Mouse (Mus musculus) layer of hippocampus, adult 9-11 months (tissue): ENCODE measurements around the gene Stxbp3.
"Not testable (repeated sequence)": the region's sequence is repeated elsewhere in the genome, so short reads cannot be mapped to it uniquely, and the experiment has no call there.

Source experiments
- DNase-seq: peaks from one replicate; pipeline ENCODE4 v3.0.0; 2022

Gene Stxbp3

GRCm38 (mm10) chr3:108856386-108857123 lies 16.2 kb upstream of the Stxbp3 start:
- no peak for DNase-seq

GRCm38 (mm10) chr3:108855864-108856263 lies 15.5 kb upstream of the Stxbp3 start:
- DNase-seq, result no peak

- DNase-seq, result peak; percentile 95
These were observed 15.0 kb upstream of the Stxbp3 start for GRCm38 (mm10) chr3:108855371-108855770.

- DNase-seq, result no peak
These were observed 12.9 kb upstream of the Stxbp3 start for GRCm38 (mm10) chr3:108853266-108853665.

GRCm38 (mm10) chr3:108851996-108852697 lies 11.8 kb upstream of the Stxbp3 start:
- peak; percentile 47 for DNase-seq

- DNase-seq, result no peak
These were observed 11.2 kb upstream of the Stxbp3 start for GRCm38 (mm10) chr3:108851554-108851953.

- no peak for DNase-seq
These were observed 10.7 kb upstream of the Stxbp3 start for GRCm38 (mm10) chr3:108851075-108851474.

GRCm38 (mm10) chr3:108850506-108850905 lies 10.2 kb upstream of the Stxbp3 start:
- DNase-seq, result no peak

GRCm38 (mm10) chr3:108846616-108847015 lies 6.3 kb upstream of the Stxbp3 start:
- no peak for DNase-seq

GRCm38 (mm10) chr3:108844521-108844920 lies 4.2 kb upstream of the Stxbp3 start:
- no peak for DNase-seq

- no peak for DNase-seq
These were observed 3.7 kb upstream of the Stxbp3 start for GRCm38 (mm10) chr3:108844026-108844425.

- DNase-seq, result no peak
These were observed 359 bp upstream of the Stxbp3 start for GRCm38 (mm10) chr3:108840716-108841054.

GRCm38 (mm10) chr3:108839647-108839999 lies 703 bp downstream of the Stxbp3 start:
- DNase-seq, result no peak

- no peak for DNase-seq
These were observed 1.3 kb downstream of the Stxbp3 start for GRCm38 (mm10) chr3:108838980-108839379.

- DNase-seq, result no peak
These were observed 3.4 kb downstream of the Stxbp3 start for GRCm38 (mm10) chr3:108836931-108837330.

- not testable (repeated sequence) for DNase-seq
These were observed 6.6 kb downstream of the Stxbp3 start for GRCm38 (mm10) chr3:108833717-108834116.

- DNase-seq, result no peak
These were observed 8.6 kb downstream of the Stxbp3 start for GRCm38 (mm10) chr3:108831750-108832149.

GRCm38 (mm10) chr3:108830493-108830892 lies 9.8 kb downstream of the Stxbp3 start:
- no peak for DNase-seq

- peak; percentile 35 for DNase-seq
These were observed 24.7 kb downstream of the Stxbp3 start for GRCm38 (mm10) chr3:108815631-108816030.

- no peak for DNase-seq
These were observed 29.5 kb downstream of the Stxbp3 start for GRCm38 (mm10) chr3:108810747-108811263.

GRCm38 (mm10) chr3:108805622-108806021 lies 34.7 kb downstream of the Stxbp3 start:
- DNase-seq, result peak; percentile 33

GRCm38 (mm10) chr3:108798375-108798774 lies 42.0 kb downstream of the Stxbp3 start:
- no peak for DNase-seq

- DNase-seq, result no peak
These were observed 42.6 kb downstream of the Stxbp3 start for GRCm38 (mm10) chr3:108797723-108798122.

- DNase-seq, result no peak
These were observed 43.9 kb downstream of the Stxbp3 start for GRCm38 (mm10) chr3:108796386-108796785.
